Mouse (Mus musculus) hindbrain, postnatal 0 days (tissue): ENCODE results near the gene Wsb1. TPM values are rescaled to one million over a fixed set of nuclear protein-coding genes. Genes with fewer than 3 reads are reported as not detected.
"Not testable (repeated sequence)": the region's sequence is repeated elsewhere in the genome, so short reads cannot be mapped to it uniquely, and the experiment has no call there.

ENCODE experiments used
- ATAC-seq: fragments of 200-750 bp; cut with Nextera tagmentation; 2 replicates; pipeline ENCODE4 v1.8.0; 2017; ENCODE audit warnings: mild to moderate bottlenecking, moderate TSS enrichment, moderate library complexity
- DNase-seq: peaks from one replicate; pipeline ENCODE4 v3.0.0-alpha.2; 2015; ENCODE audit warnings: low spot score
- H3K27ac ChIP-seq: fragments of 300-500 bp; sonication (generic); 2 replicates; pipeline ENCODE4 v1.5.1; 2014; ENCODE audit warnings: mild to moderate bottlenecking
- H3K27me3 ChIP-seq: fragments of 300-500 bp; sonication (generic); 2 replicates; pipeline ENCODE4 v1.6.1; 2014; ENCODE audit warnings: low read length, mixed read lengths; ENCODE audit not compliant: insufficient read depth
- H3K36me3 ChIP-seq: fragments of 300-500 bp; sonication (generic); 2 replicates; pipeline ENCODE4 v1.6.1; 2014; ENCODE audit warnings: low read length, mixed read lengths; ENCODE audit not compliant: insufficient read depth
- H3K4me1 ChIP-seq: fragments of 300-500 bp; sonication (generic); 2 replicates; pipeline ENCODE4 v1.6.1; 2014; ENCODE audit warnings: antibody characterized with exemption, low read length, mixed read lengths; ENCODE audit not compliant: insufficient read depth
- H3K4me2 ChIP-seq: fragments of 300-500 bp; sonication (generic); 2 replicates; pipeline ENCODE4 v1.6.1; 2014; ENCODE audit warnings: low read depth, mild to moderate bottlenecking, low read length, moderate library complexity, mixed read lengths
- H3K4me3 ChIP-seq: fragments of 300-500 bp; sonication (generic); 2 replicates; pipeline ENCODE4 v1.5.1; 2014; ENCODE audit warnings: low read length
- H3K9ac ChIP-seq: fragments of 300-500 bp; sonication (generic); replicated peaks from 2 replicates; pipeline ENCODE4 v1.6.1; 2014; ENCODE audit warnings: mild to moderate bottlenecking, low read length, moderate library complexity, mixed read lengths
- H3K9me3 ChIP-seq: fragments of 300-500 bp; sonication (generic); 2 replicates; pipeline ENCODE4 v1.6.1; 2016; ENCODE audit warnings: low read length, mixed read lengths
- CTCF ChIP-seq: IDR thresholded peaks from 2 replicates; pipeline ENCODE4 v1.5.1; 2016; ENCODE audit warnings: antibody characterized with exemption, control low read depth, low read depth
- WGBS: fragments of 180-500 bp; shearing (Covaris S2); extraction: QIAGEN DNeasy Blood & Tissue Kit; methylation state at CpG from one replicate; pipeline ENCODE4 v1.1.7; 2014; 5-methylcytosine and 5-hydroxymethylcytosine counted together
- polyA plus RNA-seq: library from polyadenylated mRNA; unstranded; fragments of >200 nt; fragmentation: Nextera tagmentation; extraction: Ambion mirVana; gene quantifications from 2 replicates; pipeline ENCODE4 v1.2.1, GENCODE M21; 2015
- total RNA-seq: library from RNA; depleted of rRNA; stranded (reverse); fragments of >200 nt; gene quantifications from 2 replicates; pipeline ENCODE4 v1.2.3, GENCODE M21; 2014; rRNA removed

Wsb1 gene
- total RNA-seq: 202 and 216 TPM in 2 replicates
- 202 and 245 TPM in 2 replicates for polyA plus RNA-seq

DNA sequence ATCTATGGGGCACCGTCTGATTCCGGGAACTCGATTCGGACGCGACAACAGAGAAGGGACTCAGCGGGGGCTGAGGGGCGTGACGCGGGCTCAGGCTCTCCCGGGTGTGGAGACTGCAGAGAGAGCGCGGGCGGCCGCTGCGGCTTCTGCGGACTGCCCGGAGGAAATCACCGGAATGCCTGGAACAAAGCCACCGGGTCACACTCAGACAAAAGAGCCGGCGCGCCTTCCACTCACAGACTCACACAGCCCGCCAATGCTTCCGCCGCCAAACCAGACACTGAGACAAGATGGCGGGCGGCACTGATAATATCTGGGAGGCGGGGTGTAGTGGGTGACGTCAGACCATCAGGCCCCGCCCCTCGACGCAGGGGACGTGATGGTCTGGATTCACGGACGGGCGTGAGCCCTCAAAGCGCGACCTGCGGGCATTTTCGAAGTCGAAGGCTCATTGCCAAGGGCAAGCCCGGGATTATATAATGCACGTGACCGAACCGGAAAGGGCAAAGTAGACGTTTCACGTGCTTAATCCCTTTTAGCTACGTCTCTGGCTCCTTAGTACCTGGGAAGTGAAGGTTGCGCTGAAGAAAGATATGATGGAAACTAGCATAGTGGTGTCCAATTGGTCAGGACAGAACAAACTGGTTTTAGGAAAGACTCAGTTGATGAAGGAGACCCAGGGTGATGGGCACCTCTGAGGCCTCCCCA, at the start of gene Wsb1:
Gene Wsb1 (minus strand): TSS at position 281 of the 708 bp plus-strand sequence.
- Histone ChIP-seq H3K27me3 (no peaks in the 10 kb centered on the region), H3K4me2 (peak within 1 kb of the TSS; percentile 91), H3K4me3 (peak within 1 kb of the TSS; percentile 82), H3K9me3 (no peaks in the 10 kb centered on the region), H3K9ac (peak within 1 kb of the TSS; percentile 97), H3K36me3 (peaks cover 4% of the 10 kb centered on the region; the same call in 1 of the 2 replicates), H3K4me1 (peaks cover 12% of the 10 kb centered on the region; the same call in 1 of the 2 replicates), H3K27ac (peak within 1 kb of the TSS; percentile 96)
- TF ChIP-seq CTCF: no peak
- ATAC-seq: peak; percentile 97
- peak; percentile 95 for DNase-seq
- 1% methylated on average over 50 of the region's 50 CpGs for WGBS

DNA sequence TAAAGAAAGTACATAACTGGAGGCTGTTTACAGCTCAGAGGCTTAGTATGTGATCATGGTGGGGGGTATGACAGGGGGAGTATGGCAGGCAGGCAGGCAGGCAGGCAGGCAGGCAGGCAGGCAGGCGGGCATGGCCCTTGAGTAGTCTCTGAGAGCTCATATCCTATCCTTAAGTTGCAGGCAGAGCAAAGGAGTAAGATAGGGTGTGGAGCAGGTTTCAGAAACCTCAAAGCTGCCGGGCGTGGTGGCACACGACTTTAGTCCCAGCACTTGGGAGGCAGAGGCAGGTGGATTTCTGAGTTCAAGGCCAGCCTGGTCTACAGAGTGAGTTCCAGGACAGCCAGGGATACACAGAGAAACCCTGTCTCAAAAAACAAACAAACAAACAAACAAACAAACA, 49.8 kb upstream of the Wsb1 start:
- WGBS: 92% methylated on average over 4 of the region's 4 CpGs

DNA sequence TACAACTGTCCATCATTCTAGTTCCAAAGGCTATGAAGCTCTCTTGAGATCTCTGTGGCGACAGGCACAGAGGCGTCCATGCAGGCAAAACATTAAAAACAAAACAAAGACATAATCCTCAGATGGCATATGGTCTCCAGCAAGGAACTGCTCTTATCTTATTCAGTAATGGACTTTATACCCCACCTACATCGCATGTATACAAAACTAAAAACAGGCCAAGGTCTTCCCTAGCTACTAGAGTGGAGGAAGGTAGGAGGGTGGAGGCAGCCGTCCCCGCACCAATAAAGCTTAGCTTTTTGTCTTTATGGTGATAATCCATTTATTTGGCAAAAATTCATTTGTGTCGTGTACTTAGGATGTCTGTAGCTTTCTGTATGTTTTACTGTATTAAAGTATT, 48.6 kb upstream of the Wsb1 start:
- Histone ChIP-seq H3K4me3 (no peak overlapping the region), H3K27me3 (no peaks in the 10 kb centered on the region), H3K9ac (no peak overlapping the region), H3K4me1 (no peaks in the 10 kb centered on the region), H3K9me3 (no peaks in the 10 kb centered on the region), H3K27ac (no peak overlapping the region), H3K36me3 (no peaks in the 10 kb centered on the region), H3K4me2 (no peak overlapping the region)
- DNase-seq: no peak
- no peak for ATAC-seq
- WGBS: 76% methylated on average over 6 of the region's 6 CpGs
- no peak for TF ChIP-seq CTCF

More for the DNA sequence above, 49.8 kb upstream of the Wsb1 start:
- H3K27me3 ChIP-seq, H3K9ac ChIP-seq, ATAC-seq, H3K4me3 ChIP-seq, H3K4me2 ChIP-seq, H3K4me1 ChIP-seq, DNase-seq, H3K27ac ChIP-seq, H3K36me3 ChIP-seq, H3K9me3 ChIP-seq: not testable (repeated sequence)

DNA sequence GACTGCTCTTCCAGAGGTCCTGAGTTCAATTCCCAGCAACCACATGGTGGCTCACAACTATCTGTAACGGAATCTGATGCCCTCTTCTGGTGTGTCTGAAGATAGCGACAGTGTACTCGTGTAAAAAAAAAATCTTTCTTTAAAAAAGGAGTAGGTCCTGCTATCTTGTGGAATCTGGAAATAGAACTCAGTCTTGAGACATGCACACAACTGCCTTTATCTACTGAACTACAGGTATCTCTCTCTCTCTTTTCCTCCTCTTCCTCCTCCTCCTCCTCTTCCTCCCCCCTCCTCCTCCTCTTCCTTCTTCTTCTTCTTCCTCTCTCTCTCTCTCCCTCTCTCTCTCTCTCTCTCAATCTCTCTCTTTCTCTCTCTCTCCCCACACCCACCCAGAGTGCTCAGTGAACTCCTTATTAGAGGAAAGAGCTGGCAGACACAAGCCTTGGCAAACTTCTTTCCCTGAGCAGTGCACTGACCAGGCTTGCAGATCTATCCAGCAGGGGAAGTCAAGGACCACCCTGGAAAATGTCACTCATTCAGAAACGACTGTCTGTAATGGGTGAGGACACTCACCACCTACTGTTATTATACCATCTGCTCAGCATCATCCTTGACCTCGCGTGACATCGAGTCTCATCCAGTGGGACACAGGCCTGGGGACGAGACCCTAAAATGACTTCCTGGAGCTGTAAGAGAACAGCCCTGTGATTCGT, 45.4 kb upstream of the Wsb1 start:
- H3K27me3 ChIP-seq: no peaks in the 10 kb centered on the region
- no peaks in the 10 kb centered on the region for H3K36me3 ChIP-seq
- H3K4me3 ChIP-seq: no peak overlapping the region
- H3K9me3 ChIP-seq: no peaks in the 10 kb centered on the region
- no peak for ATAC-seq
- no peak overlapping the region for H3K9ac ChIP-seq
- WGBS: 78% methylated on average over 9 of the region's 9 CpGs
- H3K4me2 ChIP-seq: no peak overlapping the region
- H3K4me1 ChIP-seq: no peaks in the 10 kb centered on the region
- DNase-seq: no peak
- TF ChIP-seq CTCF: peak; percentile 59
- no peak overlapping the region for H3K27ac ChIP-seq

DNA sequence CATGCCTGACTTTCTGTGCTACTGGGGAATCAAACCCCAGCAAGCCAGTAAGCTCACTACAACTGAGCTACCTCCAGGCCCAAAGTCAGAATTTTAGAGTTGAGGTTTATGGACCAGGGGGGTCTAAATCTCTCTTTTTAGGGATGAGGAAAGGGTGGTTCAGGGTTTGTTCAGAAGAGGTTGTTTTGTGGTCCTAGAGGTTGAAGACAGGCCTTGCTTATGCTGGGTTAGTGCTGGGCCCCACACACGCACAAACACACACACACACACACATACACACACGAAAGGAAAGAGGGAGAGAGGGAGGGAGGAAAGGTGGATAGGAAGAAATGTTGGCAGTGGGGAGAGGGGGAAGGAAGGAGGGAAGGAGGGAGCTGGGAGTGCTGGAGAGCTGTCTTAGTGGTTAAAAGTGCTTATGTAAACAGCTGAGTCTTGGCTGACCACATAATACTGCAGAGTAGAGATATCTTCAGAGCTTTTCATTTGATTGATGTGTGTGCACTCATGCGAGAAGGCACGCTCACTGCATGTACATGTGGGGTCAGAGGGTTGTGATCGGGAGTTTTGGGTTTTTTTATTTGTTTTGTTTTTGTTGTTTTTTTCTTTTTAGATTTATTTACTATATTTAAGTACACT, 42.5 kb upstream of the Wsb1 start, which contains the start of gene Gm9964:
Gene Gm9964 (minus strand): TSS at position 51 of the 636 bp plus-strand sequence.
- no peak for TF ChIP-seq CTCF
- H3K36me3 ChIP-seq: no peaks in the 10 kb centered on the region
- DNase-seq (no peak), ATAC-seq (no peak)
- H3K27me3 ChIP-seq: no peaks in the 10 kb centered on the region
- no peak within 1 kb of the TSS for H3K4me2 ChIP-seq
- no peak within 1 kb of the TSS for H3K27ac ChIP-seq
- no peaks in the 10 kb centered on the region for H3K4me1 ChIP-seq
- H3K4me3 ChIP-seq: no peak within 1 kb of the TSS
- H3K9ac ChIP-seq: no peak within 1 kb of the TSS
- 75% methylated on average over 5 of the region's 5 CpGs for WGBS
- H3K9me3 ChIP-seq: no peaks in the 10 kb centered on the region

DNA sequence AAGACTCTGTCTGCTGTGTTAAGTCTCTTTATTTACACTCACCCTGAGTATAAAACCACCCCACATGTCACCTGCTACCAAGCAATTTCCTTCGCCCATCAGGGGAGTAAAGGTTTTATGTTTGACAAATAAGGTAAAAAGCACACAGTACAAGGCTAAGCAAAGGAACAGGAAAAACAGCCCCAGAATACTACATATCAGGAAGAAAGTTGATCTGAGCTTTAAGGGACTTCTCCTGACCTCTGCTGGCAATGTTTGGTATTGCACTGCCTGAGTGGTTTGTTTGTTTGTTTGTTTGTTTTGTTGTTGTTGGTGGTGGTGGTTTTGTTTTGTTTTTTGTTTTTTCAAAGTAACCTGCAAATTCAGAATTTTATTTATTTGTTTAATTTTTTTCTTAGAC, 41.7 kb upstream of the Wsb1 start:
- Histone ChIP-seq H3K4me2 (no peak overlapping the region), H3K9me3 (no peaks in the 10 kb centered on the region), H3K27ac (no peak overlapping the region), H3K27me3 (no peaks in the 10 kb centered on the region), H3K4me1 (no peaks in the 10 kb centered on the region), H3K36me3 (no peaks in the 10 kb centered on the region), H3K9ac (no peak overlapping the region), H3K4me3 (no peak overlapping the region)
- no peak for ATAC-seq
- WGBS: 49% methylated on average over 1 of the region's 1 CpGs
- TF ChIP-seq CTCF: peak; percentile 90
- DNase-seq: peak; percentile 75
